Mouse (Mus musculus) T-helper 2 cell (primary cell): ENCODE measurements at regions not wholly inside any gene's neighbourhood (a gene's known extent, or its start where the extent isn't known, plus 50 kb on each side); places are given as distances from the start of the nearest gene placed in this dataset.

Source experiments
- in situ Hi-C: fragments of 300-600 bp; cut with MboI, MseI; formaldehyde crosslinking; loops from one replicate; pipeline ENCODE4 v1.15.1; 2025; ENCODE audit warnings: high pct_unique_total_duplicates

GRCm38 (mm10) chr5:96931091-96931490 lies 66.4 kb upstream of the Bmp2k start:
- in situ Hi-C loops = no loop called here

GRCm38 (mm10) chr5:96931576-96932152 lies 65.8 kb upstream of the Bmp2k start:
- in situ Hi-C loops = no loop called here

GRCm38 (mm10) chr5:96936239-96936638 lies 61.2 kb upstream of the Bmp2k start:
- in situ Hi-C loops = no loop called here

DNA sequence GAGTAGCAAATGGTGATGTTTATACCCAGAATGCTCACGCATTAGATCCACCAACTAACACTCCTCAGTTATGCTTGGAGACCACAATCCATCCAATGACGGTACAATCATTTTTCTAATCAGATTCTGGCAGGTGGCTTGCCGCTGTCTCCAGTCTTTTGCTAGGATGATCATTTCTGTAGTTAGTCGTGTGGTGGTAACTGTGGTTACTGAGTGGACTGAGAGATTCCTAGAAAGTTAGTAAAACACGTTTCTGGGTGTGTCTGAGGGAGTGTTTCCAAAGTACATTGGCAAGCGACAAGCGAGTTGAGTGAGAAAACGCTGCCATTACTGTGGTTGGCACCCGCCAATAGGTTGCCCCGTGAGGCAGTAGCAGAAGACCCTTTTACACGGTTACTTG lies 58.8 kb upstream of the Bmp2k start:
- in situ Hi-C loops = no loop called here

DNA sequence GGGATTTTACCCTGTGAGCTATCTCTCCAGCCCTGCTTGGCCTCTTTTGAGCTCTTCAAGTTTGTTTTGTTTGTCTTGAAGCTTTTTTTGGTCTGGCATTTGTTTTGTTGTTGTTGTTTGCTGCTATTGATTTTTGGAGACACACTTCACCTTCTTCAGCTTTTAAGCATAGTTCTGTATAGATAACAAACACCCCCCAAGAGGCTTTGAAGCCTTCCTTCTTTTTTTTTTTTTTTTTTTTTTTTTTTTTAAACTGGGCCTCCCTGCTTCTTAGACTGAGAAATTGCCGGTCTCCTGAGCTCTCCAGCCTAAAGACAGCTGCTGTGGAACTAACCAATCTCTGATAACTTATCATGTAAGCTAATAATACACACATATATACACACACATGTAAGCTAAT lies 58.2 kb upstream of the Bmp2k start:
- in situ Hi-C loops = no loop called here

DNA sequence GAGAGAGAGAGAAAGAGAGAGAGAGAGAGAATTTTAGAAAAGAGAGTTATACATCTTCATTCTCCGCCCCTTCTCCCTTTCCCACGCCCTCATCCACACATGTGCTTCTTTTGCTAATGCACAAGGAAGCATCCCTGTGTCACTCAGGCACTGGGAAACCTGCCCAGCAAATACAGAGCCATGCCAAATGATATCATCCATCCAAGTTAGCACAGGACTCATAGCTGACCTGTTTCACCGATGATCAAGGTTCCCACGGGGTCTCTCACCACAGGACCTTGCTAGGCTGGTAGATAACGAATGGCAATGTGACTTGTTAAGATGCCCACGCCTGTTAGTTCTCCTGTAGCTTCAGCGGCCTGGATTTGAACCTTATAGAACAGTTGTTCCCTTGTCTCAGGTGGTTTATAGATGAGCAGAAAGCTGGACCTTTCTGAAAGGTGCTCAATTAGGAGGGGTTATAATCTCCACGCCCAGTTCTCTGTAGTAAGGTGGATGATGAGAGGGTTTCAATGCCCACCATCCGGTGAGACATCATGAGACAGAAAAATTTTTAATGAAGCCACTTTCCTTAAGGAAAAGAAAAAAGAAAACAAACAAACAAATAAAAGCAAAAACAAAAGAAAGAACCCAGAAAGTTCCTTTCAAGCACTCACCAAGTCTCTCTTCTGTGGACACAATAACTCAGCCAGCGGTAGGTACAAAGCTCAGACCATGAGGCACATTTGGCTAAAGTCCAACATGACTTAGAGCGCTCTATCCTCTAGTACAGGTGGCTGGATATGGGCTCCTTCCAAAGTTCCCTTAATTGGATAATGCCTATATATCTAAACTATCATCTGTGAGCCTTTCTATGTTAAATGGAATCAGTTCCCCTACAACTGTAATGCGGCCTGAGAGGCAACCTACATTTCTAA lies 57.1 kb upstream of the Bmp2k start:
- in situ Hi-C loops = no loop called here

DNA sequence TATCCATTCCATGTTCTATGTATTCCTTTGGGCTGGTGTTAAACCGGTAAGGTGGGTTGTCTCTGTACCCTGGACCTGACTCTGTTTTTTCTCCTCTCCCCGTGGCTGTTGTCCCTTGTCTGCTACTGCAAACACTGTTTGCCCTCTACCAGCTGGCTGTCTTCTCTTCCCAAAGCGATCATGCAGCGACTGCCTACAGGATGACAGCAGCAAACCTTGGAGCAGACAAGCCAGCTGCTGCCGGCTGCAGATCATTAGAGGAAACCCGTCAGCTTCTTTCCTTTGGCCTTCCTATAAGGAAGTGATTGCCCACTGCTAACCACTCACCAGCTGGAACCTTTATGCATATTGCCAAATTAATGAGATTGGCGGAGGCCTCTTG lies 56.4 kb upstream of the Bmp2k start:
- in situ Hi-C loops = no loop called here

GRCm38 (mm10) chr5:96941518-96941917 lies 56.0 kb upstream of the Bmp2k start:
- in situ Hi-C loops = no loop called here
